Mouse (Mus musculus) 3134 (cell line): ENCODE results near the gene Pgls.
A peak's percentile ranks its signal among the peaks of the same experiment; 100 is the strongest.

Experiments used
- DNase-seq: peaks from one replicate; pipeline ENCODE4 v3.0.0-alpha.2; 2011; ENCODE audit warnings: low spot score; ENCODE audit not compliant: insufficient read length; ENCODE audit errors: extremely low read depth

The Pgls gene

GRCm38 (mm10) chr8:71568941-71569340 lies 23.0 kb upstream of the Pgls start:
- no peak for DNase-seq

- DNase-seq: no peak
Observed at GRCm38 (mm10) chr8:71569366-71570290, 22.3 kb upstream of the Pgls start.

- DNase-seq: peak; percentile 86
Observed at GRCm38 (mm10) chr8:71570291-71570954, 21.6 kb upstream of the Pgls start.

GRCm38 (mm10) chr8:71572077-71572476 lies 19.9 kb upstream of the Pgls start:
- no peak for DNase-seq

- DNase-seq: peak; percentile 88
Observed at GRCm38 (mm10) chr8:71572847-71573633, 18.9 kb upstream of the Pgls start.

GRCm38 (mm10) chr8:71574426-71574825 lies 17.6 kb upstream of the Pgls start:
- DNase-seq: no peak

GRCm38 (mm10) chr8:71575020-71575419 lies 17.0 kb upstream of the Pgls start:
- no peak for DNase-seq

GRCm38 (mm10) chr8:71577856-71578387 lies 14.1 kb upstream of the Pgls start:
- peak; percentile 61 for DNase-seq

GRCm38 (mm10) chr8:71579009-71579408 lies 13.0 kb upstream of the Pgls start:
- DNase-seq: no peak

GRCm38 (mm10) chr8:71579476-71579875 lies 12.5 kb upstream of the Pgls start:
- peak; percentile 79 for DNase-seq

GRCm38 (mm10) chr8:71580201-71580600 lies 11.8 kb upstream of the Pgls start:
- peak; percentile 89 for DNase-seq

GRCm38 (mm10) chr8:71586891-71587290 lies 5.1 kb upstream of the Pgls start:
- DNase-seq: no peak

GRCm38 (mm10) chr8:71588762-71589161 lies 3.2 kb upstream of the Pgls start:
- no peak for DNase-seq

- no peak for DNase-seq
Observed at GRCm38 (mm10) chr8:71591017-71591416, 959 bp upstream of the Pgls start.

GRCm38 (mm10) chr8:71592374-71593170 lies 596 bp downstream of the Pgls start:
- no peak for DNase-seq

GRCm38 (mm10) chr8:71593556-71594323 lies 1.8 kb downstream of the Pgls start:
- DNase-seq: no peak

- no peak for DNase-seq
Observed at GRCm38 (mm10) chr8:71594324-71594722, 2.3 kb downstream of the Pgls start.

- peak; percentile 86 for DNase-seq
Observed at GRCm38 (mm10) chr8:71595862-71596261, 3.9 kb downstream of the Pgls start.

- no peak for DNase-seq
Observed at GRCm38 (mm10) chr8:71596384-71596783, 4.4 kb downstream of the Pgls start.
